Mouse (Mus musculus): ENCODE measurements around the gene Zfp322a.
A peak's percentile ranks its signal among the peaks of the same experiment; 100 is the strongest.

Zfp322a gene

GRCm38 (mm10) chr13:23368583-23369420 lies at the start of gene Zfp322a:
Zfp322a (minus strand) TSS chr13:23369208.
- Histone ChIP-seq H3K36me3 (ENCODE audit: insufficient read depth, low read length) (peaks cover 39% of the 10 kb centered on the region), H3K4me3 (replicated peaks; ENCODE audit: low read length) (peak within 1 kb of the TSS; percentile 96), H3K27me3 (ENCODE audit: insufficient read depth, low read length) (no peaks in the 10 kb centered on the region), H3K9me3 (ENCODE audit: low read length) (peaks cover under 1% of the 10 kb centered on the region; the same call in 1 of the 2 replicates), H3K4me1 (replicated peaks; ENCODE audit: low read depth, low read length) (peaks cover 33% of the 10 kb centered on the region)
- TF ChIP-seq POU5F1 (IDR thresholded peaks at IDR 0.05; ENCODE audit: borderline replicate concordance, low read length) (no peak), NANOG (IDR thresholded peaks at IDR 0.05; ENCODE audit: borderline replicate concordance, low read length) (no peak), CTCF (conservative IDR thresholded peaks at IDR 0.05; ENCODE audit: low read length) (no peak)

- peak overlapping the region; percentile 82 for H3K4me3 ChIP-seq (replicated peaks; ENCODE audit: low read length)
- no peaks in the 10 kb centered on the region for H3K9me3 ChIP-seq (ENCODE audit: low read length)
- peaks cover 47% of the 10 kb centered on the region for H3K4me1 ChIP-seq (replicated peaks; ENCODE audit: low read depth, low read length)
- H3K27me3 ChIP-seq (ENCODE audit: insufficient read depth, low read length), result peaks cover 33% of the 10 kb centered on the region
- H3K36me3 ChIP-seq (ENCODE audit: insufficient read depth, low read length), result peaks cover 8% of the 10 kb centered on the region
- no peak for TF ChIP-seq POU5F1 (IDR thresholded peaks at IDR 0.05; ENCODE audit: borderline replicate concordance, low read length)
- no peak for TF ChIP-seq NANOG (IDR thresholded peaks at IDR 0.05; ENCODE audit: borderline replicate concordance, low read length)
- no peak for TF ChIP-seq CTCF (conservative IDR thresholded peaks at IDR 0.05; ENCODE audit: low read length)
Measured at GRCm38 (mm10) chr13:23412630-23413521, 43.9 kb upstream of the Zfp322a start.

GRCm38 (mm10) chr13:23412211-23412629 lies 43.2 kb upstream of the Zfp322a start:
- TF ChIP-seq CTCF (conservative IDR thresholded peaks at IDR 0.05; ENCODE audit: low read length) (no peak), POU5F1 (IDR thresholded peaks at IDR 0.05; ENCODE audit: borderline replicate concordance, low read length) (peak; percentile 43; the same call in 1 of the 2 replicates)

GRCm38 (mm10) chr13:23411311-23412210 lies 42.6 kb upstream of the Zfp322a start:
- TF ChIP-seq CTCF (conservative IDR thresholded peaks at IDR 0.05; ENCODE audit: low read length), result peak; percentile 23
- TF ChIP-seq POU5F1 (IDR thresholded peaks at IDR 0.05; ENCODE audit: borderline replicate concordance, low read length), result no peak
- Histone ChIP-seq H3K27me3 (ENCODE audit: insufficient read depth, low read length) (peaks cover 37% of the 10 kb centered on the region), H3K36me3 (ENCODE audit: insufficient read depth, low read length) (peaks cover under 1% of the 10 kb centered on the region; the same call in 1 of the 2 replicates), H3K4me3 (replicated peaks; ENCODE audit: low read length) (peak overlapping the region; percentile 82), H3K4me1 (replicated peaks; ENCODE audit: low read depth, low read length) (peaks cover 42% of the 10 kb centered on the region), H3K9me3 (ENCODE audit: low read length) (no peaks in the 10 kb centered on the region)

More at GRCm38 (mm10) chr13:23412211-23412629, 43.2 kb upstream of the Zfp322a start:
- Histone ChIP-seq H3K36me3 (ENCODE audit: insufficient read depth, low read length) (peaks cover 6% of the 10 kb centered on the region; the same call in 1 of the 2 replicates), H3K4me3 (replicated peaks; ENCODE audit: low read length) (peak overlapping the region; percentile 82), H3K9me3 (ENCODE audit: low read length) (no peaks in the 10 kb centered on the region), H3K4me1 (replicated peaks; ENCODE audit: low read depth, low read length) (peaks cover 47% of the 10 kb centered on the region), H3K27me3 (ENCODE audit: insufficient read depth, low read length) (peaks cover 34% of the 10 kb centered on the region)

- Histone ChIP-seq H3K4me3 (replicated peaks; ENCODE audit: low read length) (peak overlapping the region; percentile 82), H3K9me3 (ENCODE audit: low read length) (no peaks in the 10 kb centered on the region), H3K36me3 (ENCODE audit: insufficient read depth, low read length) (no peaks in the 10 kb centered on the region), H3K4me1 (replicated peaks; ENCODE audit: low read depth, low read length) (peaks cover 32% of the 10 kb centered on the region), H3K27me3 (ENCODE audit: insufficient read depth, low read length) (peaks cover 37% of the 10 kb centered on the region)
- TF ChIP-seq CTCF (conservative IDR thresholded peaks at IDR 0.05; ENCODE audit: low read length), result no peak
- TF ChIP-seq NANOG (IDR thresholded peaks at IDR 0.05; ENCODE audit: borderline replicate concordance, low read length), result no peak
- TF ChIP-seq POU5F1 (IDR thresholded peaks at IDR 0.05; ENCODE audit: borderline replicate concordance, low read length), result no peak
Measured at GRCm38 (mm10) chr13:23410632-23411031, 41.6 kb upstream of the Zfp322a start.

- Histone ChIP-seq H3K27me3 (ENCODE audit: insufficient read depth, low read length) (peaks cover 15% of the 10 kb centered on the region), H3K4me3 (replicated peaks; ENCODE audit: low read length) (peak overlapping the region; percentile 81), H3K4me1 (replicated peaks; ENCODE audit: low read depth, low read length) (peaks cover 18% of the 10 kb centered on the region), H3K36me3 (ENCODE audit: insufficient read depth, low read length) (no peaks in the 10 kb centered on the region), H3K9me3 (ENCODE audit: low read length) (no peaks in the 10 kb centered on the region)
- no peak for TF ChIP-seq POU5F1 (IDR thresholded peaks at IDR 0.05; ENCODE audit: borderline replicate concordance, low read length)
- no peak for TF ChIP-seq CTCF (conservative IDR thresholded peaks at IDR 0.05; ENCODE audit: low read length)
- TF ChIP-seq NANOG (IDR thresholded peaks at IDR 0.05; ENCODE audit: borderline replicate concordance, low read length), result no peak
Measured at GRCm38 (mm10) chr13:23402626-23403025, 33.6 kb upstream of the Zfp322a start.

- no peaks in the 10 kb centered on the region for H3K9me3 ChIP-seq (ENCODE audit: low read length)
- H3K4me3 ChIP-seq (replicated peaks; ENCODE audit: low read length), result peak overlapping the region; percentile 81
- H3K27me3 ChIP-seq (ENCODE audit: insufficient read depth, low read length), result peaks cover 16% of the 10 kb centered on the region
- peak; percentile 99 for TF ChIP-seq CTCF (conservative IDR thresholded peaks at IDR 0.05; ENCODE audit: low read length)
- TF ChIP-seq NANOG (IDR thresholded peaks at IDR 0.05; ENCODE audit: borderline replicate concordance, low read length), result no peak; the same call in 1 of the 2 replicates
- H3K36me3 ChIP-seq (ENCODE audit: insufficient read depth, low read length), result no peaks in the 10 kb centered on the region
- peaks cover 18% of the 10 kb centered on the region for H3K4me1 ChIP-seq (replicated peaks; ENCODE audit: low read depth, low read length)
Measured at GRCm38 (mm10) chr13:23401683-23402527, 32.9 kb upstream of the Zfp322a start.

All from E14TG2a.4 (cell line).